Mouse (Mus musculus) myocyte (in vitro differentiated cells): Measurements from ENCODE around the gene Ubash3b.

Experiments used
- MYOG ChIP-seq, 3 experiments: IDR thresholded peaks; one replicate each; pipeline ENCODE4 v1.6.1; 2011; ENCODE audit warnings: control low read depth in 2 of 3, low read depth in 2 of 3, mild to moderate bottlenecking in 2 of 3; ENCODE audit not compliant: insufficient read length in 2 of 3, control insufficient read depth in 1 of 3, insufficient read depth in 1 of 3
- POLR2A ChIP-seq: IDR thresholded peaks from one replicate; pipeline ENCODE4 v1.6.1; 2011; ENCODE audit warnings: low read depth, mild to moderate bottlenecking, control low read depth, moderate library complexity; ENCODE audit not compliant: insufficient read length

DNA sequence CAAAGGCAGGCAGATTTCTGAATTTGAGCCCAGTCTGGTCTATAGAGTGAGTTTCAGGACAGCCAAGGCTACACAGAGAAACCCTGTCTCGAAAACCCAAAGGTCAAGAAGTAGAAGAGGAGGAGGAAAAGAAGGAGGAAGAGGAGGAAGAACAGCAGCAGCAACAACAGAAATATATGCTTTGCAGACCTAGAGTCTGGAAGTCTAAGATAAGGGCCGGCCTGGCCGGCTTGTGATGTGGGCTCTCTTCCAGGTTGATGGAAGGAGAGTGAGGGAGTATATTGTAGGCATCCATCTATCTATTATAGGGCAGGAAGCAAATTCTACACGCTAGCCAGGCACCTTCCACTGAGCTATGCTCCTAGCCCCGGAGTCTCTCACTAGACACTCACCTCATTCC lies 92.0 kb downstream of the Ubash3b start:
- TF ChIP-seq MYOG (IDR thresholded peaks at IDR 0.05; ENCODE audit: control insufficient read depth in 1 of 3, insufficient read depth in 1 of 3, insufficient read length in 2 of 3, low read depth in 2 of 3): no peak
- TF ChIP-seq POLR2A: no peak
